Mouse (Mus musculus): Measurements from ENCODE around the gene Rps3. TPM values are rescaled to one million over a fixed set of nuclear protein-coding genes. Genes with fewer than 3 reads are reported as not detected.
"Not testable (repeated sequence)": the region's sequence is repeated elsewhere in the genome, so short reads cannot be mapped to it uniquely, and the experiment has no call there.

The Rps3 gene
- total RNA-seq (2022): 100 to 1,000 TPM; 240 to 334 (median 272) TPM

- DNase-seq (ENCODE audit: low spot score in 2 of 2): peak; percentile 92 to 97
Observed at GRCm38 (mm10) chr7:99483271-99483923, at the start of gene Rps3. TSS of gene Rps3 (minus strand) at chr7:99483738.

GRCm38 (mm10) chr7:99532526-99532925, 49.0 kb upstream of the Rps3 start:
- no peak for DNase-seq (ENCODE audit: low spot score in 2 of 2)

- DNase-seq (ENCODE audit: low spot score in 2 of 2): no peak
Observed at GRCm38 (mm10) chr7:99531408-99531970, 48.0 kb upstream of the Rps3 start.

- peak in 1 of 2 experiments; percentile 63 for DNase-seq (ENCODE audit: low spot score in 2 of 2)
Observed at GRCm38 (mm10) chr7:99529410-99529809, 45.9 kb upstream of the Rps3 start.

- no peak for DNase-seq (ENCODE audit: low spot score in 2 of 2)
Observed at GRCm38 (mm10) chr7:99528547-99528946, 45.0 kb upstream of the Rps3 start.

GRCm38 (mm10) chr7:99523837-99524236, 40.3 kb upstream of the Rps3 start:
- no peak for DNase-seq (ENCODE audit: low spot score in 2 of 2)

- DNase-seq (ENCODE audit: low spot score in 2 of 2): no peak
Observed at GRCm38 (mm10) chr7:99523121-99523520, 39.6 kb upstream of the Rps3 start.

GRCm38 (mm10) chr7:99518954-99519644, 35.6 kb upstream of the Rps3 start:
- no peak for DNase-seq (ENCODE audit: low spot score in 2 of 2)

- DNase-seq (ENCODE audit: low spot score in 2 of 2): no peak
Observed at GRCm38 (mm10) chr7:99516814-99517157, 33.2 kb upstream of the Rps3 start.

- no peak for DNase-seq (ENCODE audit: low spot score in 2 of 2)
Observed at GRCm38 (mm10) chr7:99516092-99516813, 32.7 kb upstream of the Rps3 start.

GRCm38 (mm10) chr7:99510087-99510501, 26.6 kb upstream of the Rps3 start:
- DNase-seq (ENCODE audit: low spot score in 2 of 2): peak; percentile 49 to 76

- not testable (repeated sequence) for DNase-seq (ENCODE audit: low spot score in 2 of 2)
Observed at GRCm38 (mm10) chr7:99508187-99508586, 24.6 kb upstream of the Rps3 start.

GRCm38 (mm10) chr7:99504556-99504955, 21.0 kb upstream of the Rps3 start:
- no peak for DNase-seq (ENCODE audit: low spot score in 2 of 2)

- no peak for DNase-seq (ENCODE audit: low spot score in 2 of 2)
Observed at GRCm38 (mm10) chr7:99501148-99501547, 17.6 kb upstream of the Rps3 start.

- no peak for DNase-seq (ENCODE audit: low spot score in 2 of 2)
Observed at GRCm38 (mm10) chr7:99500655-99501054, 17.1 kb upstream of the Rps3 start.

- DNase-seq (ENCODE audit: low spot score in 2 of 2): peak; percentile 59 to 76
Observed at GRCm38 (mm10) chr7:99500201-99500600, 16.7 kb upstream of the Rps3 start.

- DNase-seq (ENCODE audit: low spot score in 2 of 2): no peak
Observed at GRCm38 (mm10) chr7:99499128-99499527, 15.6 kb upstream of the Rps3 start.

- DNase-seq (ENCODE audit: low spot score in 2 of 2): no peak
Observed at GRCm38 (mm10) chr7:99489708-99490107, 6.2 kb upstream of the Rps3 start.

GRCm38 (mm10) chr7:99484679-99485078, 1.1 kb upstream of the Rps3 start:
- DNase-seq (ENCODE audit: low spot score in 2 of 2): no peak

- DNase-seq (ENCODE audit: low spot score in 2 of 2): no peak
Observed at GRCm38 (mm10) chr7:99483924-99484319, 384 bp upstream of the Rps3 start.

GRCm38 (mm10) chr7:99482637-99483036, 901 bp downstream of the Rps3 start:
- no peak for DNase-seq (ENCODE audit: low spot score in 2 of 2)

GRCm38 (mm10) chr7:99477235-99477634, 6.3 kb downstream of the Rps3 start:
- DNase-seq (ENCODE audit: low spot score in 2 of 2): no peak

Data from left cerebral cortex, adult 8-10 months (tissue).